Mouse (Mus musculus): ENCODE measurements around the gene Gstt1. TPM values are rescaled to one million over a fixed set of nuclear protein-coding genes. Genes with fewer than 3 reads are reported as not detected.

Gene Gstt1
- polyA plus RNA-seq, 1 experiment = not detected

- TF ChIP-seq GATA1 (IDR thresholded peaks at IDR 0.05; ENCODE audit: low read length) = no peak
Measured at GRCm38 (mm10) chr10:75827668-75828360, 29.4 kb upstream of the Gstt1 start.

- no peak for TF ChIP-seq GATA1 (IDR thresholded peaks at IDR 0.05; ENCODE audit: low read length)
Measured at GRCm38 (mm10) chr10:75824530-75824929, 26.1 kb upstream of the Gstt1 start.

- no peak for TF ChIP-seq GATA1 (IDR thresholded peaks at IDR 0.05; ENCODE audit: low read length)
Measured at GRCm38 (mm10) chr10:75823782-75824181, 25.4 kb upstream of the Gstt1 start.

GRCm38 (mm10) chr10:75822443-75822842 lies 24.1 kb upstream of the Gstt1 start, which contains the start of gene Gstt4:
Gene Gstt4 (minus strand): TSS chr10:75822543.
- TF ChIP-seq GATA1 (IDR thresholded peaks at IDR 0.05; ENCODE audit: low read length) = no peak

GRCm38 (mm10) chr10:75819882-75820281 lies 21.5 kb upstream of the Gstt1 start:
- TF ChIP-seq GATA1 (IDR thresholded peaks at IDR 0.05; ENCODE audit: low read length) = no peak

- TF ChIP-seq GATA1 (IDR thresholded peaks at IDR 0.05; ENCODE audit: low read length) = no peak
Measured at GRCm38 (mm10) chr10:75818641-75819040, 20.3 kb upstream of the Gstt1 start.

GRCm38 (mm10) chr10:75804217-75804616 lies 5.8 kb upstream of the Gstt1 start:
- TF ChIP-seq GATA1 (IDR thresholded peaks at IDR 0.05; ENCODE audit: low read length) = no peak

GRCm38 (mm10) chr10:75797619-75798175 lies 687 bp downstream of the Gstt1 start:
- no peak for TF ChIP-seq GATA1 (IDR thresholded peaks at IDR 0.05; ENCODE audit: low read length)

GRCm38 (mm10) chr10:75796731-75797516 lies 1.5 kb downstream of the Gstt1 start:
- TF ChIP-seq GATA1 (IDR thresholded peaks at IDR 0.05; ENCODE audit: low read length) = no peak

- TF ChIP-seq GATA1 (IDR thresholded peaks at IDR 0.05; ENCODE audit: low read length) = no peak
Measured at GRCm38 (mm10) chr10:75794880-75795279, 3.5 kb downstream of the Gstt1 start.

- TF ChIP-seq GATA1 (IDR thresholded peaks at IDR 0.05; ENCODE audit: low read length) = no peak
Measured at GRCm38 (mm10) chr10:75790773-75791172, 7.6 kb downstream of the Gstt1 start.

GRCm38 (mm10) chr10:75789841-75790240 lies 8.5 kb downstream of the Gstt1 start:
- no peak for TF ChIP-seq GATA1 (IDR thresholded peaks at IDR 0.05; ENCODE audit: low read length)

- TF ChIP-seq GATA1 (IDR thresholded peaks at IDR 0.05; ENCODE audit: low read length) = no peak
Measured at GRCm38 (mm10) chr10:75789081-75789735, 9.2 kb downstream of the Gstt1 start.

GRCm38 (mm10) chr10:75788277-75788676 lies 10.1 kb downstream of the Gstt1 start:
- no peak for TF ChIP-seq GATA1 (IDR thresholded peaks at IDR 0.05; ENCODE audit: low read length)

GRCm38 (mm10) chr10:75785442-75785841 lies 12.9 kb downstream of the Gstt1 start:
- TF ChIP-seq GATA1 (IDR thresholded peaks at IDR 0.05; ENCODE audit: low read length) = no peak

Data from G1E-ER4 (cell line).